Mouse (Mus musculus) stomach, embryonic 15.5 days (tissue): ENCODE results near the gene Ssc4d. TPM values are rescaled to one million over a fixed set of nuclear protein-coding genes. Genes with fewer than 3 reads are reported as not detected.

Source experiments
- ATAC-seq: fragments of 200-750 bp; cut with Nextera tagmentation; 2 replicates; pipeline ENCODE4 v1.8.0; 2017; ENCODE audit warnings: low read depth, moderate number of reproducible peaks, moderate TSS enrichment; ENCODE audit not compliant: insufficient read depth, low FRiP score
- H3K27ac ChIP-seq: fragments of 300-500 bp; sonication (generic); 2 replicates; pipeline ENCODE4 v1.5.1; 2015; ENCODE audit warnings: mild to moderate bottlenecking, inconsistent platforms
- H3K27me3 ChIP-seq: fragments of 300-500 bp; sonication (generic); replicated peaks from 2 replicates; pipeline ENCODE4 v1.6.1; 2015; ENCODE audit warnings: inconsistent platforms
- H3K36me3 ChIP-seq: fragments of 300-500 bp; sonication (generic); 2 replicates; pipeline ENCODE4 v1.6.1; 2015; ENCODE audit warnings: inconsistent platforms
- H3K4me1 ChIP-seq: fragments of 300-500 bp; sonication (generic); 2 replicates; pipeline ENCODE4 v1.6.1; 2015; ENCODE audit warnings: inconsistent platforms
- H3K4me2 ChIP-seq: fragments of 300-500 bp; sonication (generic); 2 replicates; pipeline ENCODE4 v1.6.1; 2015; ENCODE audit warnings: mild to moderate bottlenecking, inconsistent platforms
- H3K4me3 ChIP-seq: fragments of 300-500 bp; sonication (generic); replicated peaks from 2 replicates; pipeline ENCODE4 v1.5.1; 2015; ENCODE audit warnings: inconsistent platforms
- H3K9ac ChIP-seq: fragments of 300-500 bp; sonication (generic); 2 replicates; pipeline ENCODE4 v1.6.1; 2015; ENCODE audit warnings: inconsistent platforms
- H3K9me3 ChIP-seq: fragments of 300-500 bp; sonication (generic); 2 replicates; pipeline ENCODE4 v1.6.1; 2016; ENCODE audit warnings: inconsistent platforms
- WGBS: fragments of 180-500 bp; shearing (Covaris S2); methylation state at CpG from one replicate; pipeline ENCODE4 v1.1.7; 2015; 5-methylcytosine and 5-hydroxymethylcytosine counted together
- polyA plus RNA-seq: library from polyadenylated mRNA; unstranded; fragments of >200 nt; fragmentation: Nextera tagmentation; extraction: Ambion mirVana; gene quantifications from 2 replicates; pipeline ENCODE4 v1.2.1, GENCODE M21; 2015

Gene Ssc4d
- 3.4 TPM in 2 replicates for polyA plus RNA-seq

DNA sequence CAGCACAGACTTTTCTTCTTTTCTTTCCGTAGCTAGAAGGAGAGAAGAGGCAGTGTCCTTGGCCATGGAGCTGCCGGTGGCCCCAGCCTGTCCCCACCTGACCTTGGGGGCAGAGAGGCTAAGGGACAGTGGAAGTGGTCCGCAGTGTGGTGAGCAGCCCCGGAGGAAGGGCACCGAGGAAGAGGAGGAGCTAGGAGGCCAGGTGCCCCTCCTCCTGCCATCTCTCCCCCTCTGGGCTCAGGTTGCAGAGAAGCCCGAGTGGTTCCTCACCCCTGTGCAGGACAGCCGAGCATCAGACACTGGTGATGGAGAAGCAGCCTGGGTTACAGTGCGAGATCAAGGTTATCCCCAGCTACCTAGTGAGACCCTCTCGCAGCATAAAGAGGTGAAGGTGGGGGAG is at the start of gene Ssc4d:
Gene Ssc4d (minus strand): TSS at position 167 of the 400 bp plus-strand sequence.
- Histone ChIP-seq H3K4me2 (no peak within 1 kb of the TSS), H3K27ac (no peak within 1 kb of the TSS), H3K27me3 (no peaks in the 10 kb centered on the region), H3K36me3 (no peaks in the 10 kb centered on the region), H3K4me3 (no peak within 1 kb of the TSS), H3K9ac (no peak within 1 kb of the TSS), H3K4me1 (no peaks in the 10 kb centered on the region), H3K9me3 (no peaks in the 10 kb centered on the region)
- 0 out of 2 replicates have a peak, but pooled peaks have one; percentile 39 for ATAC-seq
- 12% methylated on average over 9 of the region's 9 CpGs for WGBS

DNA sequence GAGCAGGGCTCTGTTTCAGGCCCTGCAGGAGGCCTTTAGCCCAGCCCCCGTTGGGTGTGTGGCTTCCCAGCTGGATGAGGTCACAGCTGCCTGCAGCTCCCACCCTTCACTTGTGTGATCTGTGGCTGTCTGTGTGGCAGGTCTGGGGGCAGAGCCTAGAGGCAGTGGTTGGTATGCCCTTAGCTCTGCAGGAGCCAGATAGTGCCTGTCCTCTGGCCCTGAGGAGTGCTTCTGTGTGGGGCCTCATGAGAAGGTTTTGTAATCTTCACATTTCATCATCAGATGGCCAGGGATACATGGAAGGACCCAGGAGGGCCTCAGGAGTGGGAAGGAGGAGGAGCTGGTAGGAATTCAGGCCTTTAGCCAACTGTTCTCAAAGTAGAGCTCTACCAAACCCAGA is 45.6 kb upstream of the Ssc4d start:
- H3K4me2 ChIP-seq = no peak overlapping the region
- H3K4me1 ChIP-seq = 0 out of 2 replicates have a peak, but pooled peaks cover 5% of the 10 kb centered on the region
- H3K4me3 ChIP-seq = no peak overlapping the region
- ATAC-seq = no peak
- peaks cover 4% of the 10 kb centered on the region; the same call in 1 of the 2 replicates for H3K36me3 ChIP-seq
- H3K27ac ChIP-seq = no peak overlapping the region
- no peaks in the 10 kb centered on the region for H3K27me3 ChIP-seq
- H3K9me3 ChIP-seq = no peaks in the 10 kb centered on the region
- WGBS = 37% methylated on average over 1 of the region's 1 CpGs
- no peak overlapping the region for H3K9ac ChIP-seq

- no peak for ATAC-seq
- 84% methylated on average over 2 of the region's 2 CpGs for WGBS
- H3K27me3 ChIP-seq = no peaks in the 10 kb centered on the region
Measured at GRCm38 (mm10) chr5:136018726-136019125, 44.4 kb upstream of the Ssc4d start.

DNA sequence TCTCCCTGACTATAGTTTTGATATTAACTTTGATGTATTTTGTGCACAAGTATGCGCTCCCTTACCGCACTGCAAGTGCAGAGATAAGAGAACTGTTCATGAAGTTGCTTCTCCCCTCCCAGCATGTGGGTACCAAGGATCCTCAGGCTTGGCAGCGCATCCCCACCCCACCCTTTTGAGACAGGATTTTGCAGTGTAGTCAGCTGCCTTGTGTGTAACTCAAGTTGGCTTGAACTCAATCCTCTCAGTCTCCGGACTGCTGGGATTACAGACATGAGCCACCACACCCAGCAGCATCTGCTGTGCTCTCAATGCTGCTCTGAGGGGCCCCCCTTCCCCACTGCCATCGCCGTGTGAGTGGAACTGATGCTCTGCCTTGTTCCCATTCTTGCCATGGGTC is 42.9 kb upstream of the Ssc4d start:
- Histone ChIP-seq H3K9me3 (no peaks in the 10 kb centered on the region), H3K4me3 (no peak overlapping the region), H3K4me1 (0 out of 2 replicates have a peak, but pooled peaks cover 5% of the 10 kb centered on the region), H3K4me2 (no peak overlapping the region), H3K27ac (0 out of 2 replicates have a peak overlapping the region, but pooled peaks have one; percentile 87), H3K27me3 (no peaks in the 10 kb centered on the region), H3K36me3 (peaks cover 13% of the 10 kb centered on the region; the same call in 1 of the 2 replicates), H3K9ac (no peak overlapping the region)
- WGBS = 77% methylated on average over 6 of the region's 6 CpGs
- no peak for ATAC-seq

More at GRCm38 (mm10) chr5:136018726-136019125, 44.4 kb upstream of the Ssc4d start:
- peaks cover 8% of the 10 kb centered on the region; the same call in 1 of the 2 replicates for H3K36me3 ChIP-seq
- no peak overlapping the region for H3K4me3 ChIP-seq
- no peaks in the 10 kb centered on the region for H3K9me3 ChIP-seq
- no peak overlapping the region for H3K4me2 ChIP-seq
- H3K9ac ChIP-seq = no peak overlapping the region
- no peak overlapping the region for H3K27ac ChIP-seq
- 0 out of 2 replicates have a peak, but pooled peaks cover 5% of the 10 kb centered on the region for H3K4me1 ChIP-seq

- peak overlapping the region; percentile 87 for H3K27ac ChIP-seq
Measured at GRCm38 (mm10) chr5:136016014-136016876, 41.9 kb upstream of the Ssc4d start.

DNA sequence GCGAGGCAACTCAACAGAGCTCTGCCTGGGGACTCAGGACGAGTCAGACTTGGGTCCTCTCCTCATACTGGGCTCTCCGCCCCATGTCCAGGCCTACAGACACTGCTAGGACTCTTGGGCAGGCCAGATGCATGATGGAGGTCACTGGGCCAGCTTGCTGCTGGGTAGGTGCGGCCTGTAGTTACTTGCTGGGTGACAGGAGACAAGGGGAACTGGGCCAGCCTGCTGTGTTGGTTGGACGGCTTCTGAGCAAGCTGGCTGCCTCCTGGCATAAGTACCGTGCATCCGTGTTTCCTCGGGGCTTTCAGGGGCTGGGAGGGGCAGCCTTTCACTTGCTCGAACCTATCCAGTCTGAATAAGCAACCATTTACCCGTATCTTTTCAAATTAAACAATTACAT is 41.3 kb upstream of the Ssc4d start:
- 77% methylated on average over 10 of the region's 10 CpGs for WGBS
- no peak overlapping the region for H3K4me2 ChIP-seq
- no peaks in the 10 kb centered on the region for H3K27me3 ChIP-seq
- H3K27ac ChIP-seq = peak overlapping the region; percentile 87
- H3K36me3 ChIP-seq = peaks cover 20% of the 10 kb centered on the region; the same call in 1 of the 2 replicates
- 0 out of 2 replicates have a peak, but pooled peaks cover 5% of the 10 kb centered on the region for H3K4me1 ChIP-seq
- no peak overlapping the region for H3K4me3 ChIP-seq
- H3K9ac ChIP-seq = no peak overlapping the region
- no peaks in the 10 kb centered on the region for H3K9me3 ChIP-seq
- ATAC-seq = no peak

More at GRCm38 (mm10) chr5:136016014-136016876, 41.9 kb upstream of the Ssc4d start:
- H3K36me3 ChIP-seq = peaks cover 19% of the 10 kb centered on the region; the same call in 1 of the 2 replicates
- no peaks in the 10 kb centered on the region for H3K9me3 ChIP-seq
- 0 out of 2 replicates have a peak, but pooled peaks cover 5% of the 10 kb centered on the region for H3K4me1 ChIP-seq
- 59% methylated on average over 10 of the region's 10 CpGs for WGBS
- no peak overlapping the region for H3K4me3 ChIP-seq
- H3K9ac ChIP-seq = no peak overlapping the region
- peak; percentile 79 for ATAC-seq
- no peak overlapping the region for H3K4me2 ChIP-seq
- no peaks in the 10 kb centered on the region for H3K27me3 ChIP-seq

DNA sequence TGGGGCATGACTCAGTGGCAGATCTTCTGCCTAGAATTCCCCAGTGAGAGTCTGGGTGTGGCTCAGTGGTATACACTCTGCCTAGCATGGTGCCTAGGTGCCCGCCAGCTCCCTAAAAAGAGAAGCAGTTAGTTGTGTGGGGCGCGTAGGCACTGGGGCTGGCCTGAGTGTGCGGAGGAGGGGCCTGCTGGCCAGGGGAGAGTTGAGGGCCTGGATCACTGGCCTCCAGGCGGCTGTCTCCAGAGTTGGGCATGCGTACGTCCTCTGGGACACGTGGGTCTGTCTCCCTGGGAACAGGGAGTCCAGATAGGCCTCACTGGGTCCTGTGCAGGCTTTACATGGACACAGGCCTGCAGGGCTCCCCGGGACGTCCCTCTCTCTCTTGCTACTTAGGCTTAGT is 40.5 kb upstream of the Ssc4d start:
- H3K27me3 ChIP-seq = no peaks in the 10 kb centered on the region
- H3K27ac ChIP-seq = peak overlapping the region; percentile 87
- H3K4me2 ChIP-seq = no peak overlapping the region
- H3K4me3 ChIP-seq = no peak overlapping the region
- H3K9ac ChIP-seq = no peak overlapping the region
- ATAC-seq = no peak
- 90% methylated on average over 10 of the region's 10 CpGs for WGBS
- no peaks in the 10 kb centered on the region for H3K9me3 ChIP-seq
- H3K36me3 ChIP-seq = peaks cover 20% of the 10 kb centered on the region
- 0 out of 2 replicates have a peak, but pooled peaks cover 5% of the 10 kb centered on the region for H3K4me1 ChIP-seq

DNA sequence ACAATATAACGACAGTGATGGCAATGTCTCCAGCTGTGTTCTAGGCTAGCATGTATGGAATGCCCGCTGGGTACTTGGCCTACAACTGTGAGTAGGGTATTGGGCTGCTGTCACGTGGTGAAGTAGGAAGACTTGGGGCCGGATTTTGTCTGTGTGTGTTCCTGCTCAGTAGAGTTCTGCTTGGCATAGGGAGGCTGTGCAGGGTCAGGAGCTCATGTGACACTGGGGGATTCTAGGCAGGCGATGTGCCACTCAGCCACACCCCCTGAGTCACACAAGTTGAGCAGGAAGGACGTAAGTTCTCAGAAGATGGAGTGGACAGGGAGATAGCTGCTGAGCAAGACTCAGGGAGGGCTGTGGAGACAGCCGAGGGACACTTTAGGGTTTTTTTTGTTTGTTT is 33.4 kb upstream of the Ssc4d start:
- Histone ChIP-seq H3K27ac (no peak overlapping the region), H3K4me3 (no peak overlapping the region), H3K4me2 (no peak overlapping the region), H3K4me1 (0 out of 2 replicates have a peak, but pooled peaks cover 8% of the 10 kb centered on the region), H3K9ac (no peak overlapping the region), H3K27me3 (no peaks in the 10 kb centered on the region), H3K36me3 (peaks cover 15% of the 10 kb centered on the region), H3K9me3 (no peaks in the 10 kb centered on the region)
- no peak for ATAC-seq
- WGBS = 73% methylated on average over 7 of the region's 7 CpGs

DNA sequence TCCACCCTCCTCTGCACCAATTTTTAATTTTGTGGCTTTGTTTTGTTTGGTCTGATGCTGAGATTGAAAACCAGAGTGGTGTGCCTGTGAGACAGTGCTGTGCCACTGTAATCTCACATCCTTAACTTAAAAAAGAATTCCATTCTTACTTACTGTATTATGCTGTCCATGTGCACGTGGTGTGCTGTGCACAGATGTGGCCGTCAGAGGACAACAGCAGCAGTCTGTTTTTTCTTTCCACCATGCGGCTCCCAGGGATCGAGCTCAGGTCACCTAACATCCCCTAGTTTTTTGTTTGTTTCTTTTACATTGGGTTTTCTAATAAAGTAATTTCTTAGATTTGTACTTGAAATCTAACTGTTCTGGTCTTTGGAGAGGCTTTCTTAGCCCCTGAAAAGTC is 30.2 kb upstream of the Ssc4d start:
- H3K4me1 ChIP-seq = 0 out of 2 replicates have a peak, but pooled peaks cover 12% of the 10 kb centered on the region
- no peaks in the 10 kb centered on the region for H3K27me3 ChIP-seq
- H3K4me2 ChIP-seq = no peak overlapping the region
- ATAC-seq = no peak
- WGBS = 81% methylated on average over 4 of the region's 4 CpGs
- peaks cover 9% of the 10 kb centered on the region; the same call in 1 of the 2 replicates for H3K36me3 ChIP-seq
- no peaks in the 10 kb centered on the region for H3K9me3 ChIP-seq
- no peak overlapping the region for H3K27ac ChIP-seq
- no peak overlapping the region; the same call in 1 of the 2 replicates for H3K9ac ChIP-seq
- H3K4me3 ChIP-seq = no peak overlapping the region

GRCm38 (mm10) chr5:136002751-136003151 is 28.4 kb upstream of the Ssc4d start:
- peaks cover 21% of the 10 kb centered on the region for H3K36me3 ChIP-seq
- H3K9me3 ChIP-seq = no peaks in the 10 kb centered on the region
- WGBS = 46% methylated on average over 3 of the region's 3 CpGs
- ATAC-seq = no peak
- H3K4me1 ChIP-seq = 0 out of 2 replicates have a peak, but pooled peaks cover 12% of the 10 kb centered on the region
- no peaks in the 10 kb centered on the region for H3K27me3 ChIP-seq
- no peak overlapping the region for H3K9ac ChIP-seq
- H3K4me2 ChIP-seq = no peak overlapping the region
- H3K27ac ChIP-seq = peak overlapping the region; percentile 64
- H3K4me3 ChIP-seq = no peak overlapping the region

DNA sequence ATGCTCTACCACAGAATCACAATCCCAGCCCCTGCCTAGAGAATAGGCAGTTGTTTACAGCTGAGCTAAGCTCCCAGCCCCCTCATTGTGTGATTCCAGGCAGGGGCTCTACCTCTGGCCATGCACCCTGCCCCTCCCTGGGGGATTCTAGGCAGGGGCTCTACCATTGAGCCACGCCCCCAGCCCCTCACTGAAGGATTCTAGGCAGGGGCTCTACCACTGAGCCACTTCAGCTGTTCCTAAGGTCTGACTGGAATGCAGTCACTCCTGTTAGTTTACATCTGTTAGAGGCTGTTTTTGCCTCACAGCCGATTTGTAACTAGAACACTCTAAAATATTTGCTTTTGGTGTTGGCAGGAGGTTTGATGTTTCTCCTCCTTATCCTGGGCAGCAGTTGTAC is 28.0 kb upstream of the Ssc4d start:
- H3K27ac ChIP-seq = peak overlapping the region; percentile 9; the same call in 1 of the 2 replicates
- WGBS = 52% methylated on average over 2 of the region's 2 CpGs
- H3K4me3 ChIP-seq = no peak overlapping the region
- no peak for ATAC-seq
- no peaks in the 10 kb centered on the region for H3K9me3 ChIP-seq
- no peak overlapping the region for H3K4me2 ChIP-seq
- no peak overlapping the region for H3K9ac ChIP-seq
- H3K36me3 ChIP-seq = peaks cover 22% of the 10 kb centered on the region
- H3K27me3 ChIP-seq = no peaks in the 10 kb centered on the region
- H3K4me1 ChIP-seq = 0 out of 2 replicates have a peak, but pooled peaks cover 12% of the 10 kb centered on the region

DNA sequence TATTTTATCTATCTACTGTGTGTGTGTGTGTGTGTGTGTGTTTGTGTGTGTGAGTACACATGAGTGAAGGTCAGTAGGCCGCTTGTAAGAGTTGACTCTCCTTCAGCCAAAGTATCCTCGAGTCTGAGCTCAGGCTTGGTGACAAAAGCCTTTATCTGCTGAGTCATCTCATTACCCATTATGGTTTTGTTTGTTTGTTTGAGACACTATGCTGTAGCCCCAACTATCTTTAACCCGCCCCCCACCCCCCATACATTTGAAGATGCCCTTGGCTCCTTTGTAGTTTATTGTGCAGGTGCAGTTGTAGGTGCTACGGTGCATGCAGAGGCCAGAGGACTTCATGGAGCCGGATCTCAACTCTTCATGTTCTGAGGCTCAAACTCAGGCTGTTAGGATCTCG is 26.9 kb upstream of the Ssc4d start:
- H3K27me3 ChIP-seq = no peaks in the 10 kb centered on the region

More for the DNA sequence above, 26.9 kb upstream of the Ssc4d start:
- Histone ChIP-seq H3K4me2 (no peak overlapping the region), H3K4me1 (0 out of 2 replicates have a peak, but pooled peaks cover 12% of the 10 kb centered on the region), H3K27ac (no peak overlapping the region), H3K36me3 (peaks cover 22% of the 10 kb centered on the region), H3K4me3 (no peak overlapping the region), H3K9ac (no peak overlapping the region), H3K9me3 (no peaks in the 10 kb centered on the region)
- WGBS = 88% methylated on average over 6 of the region's 6 CpGs
- no peak for ATAC-seq
